Mouse (Mus musculus) cerebral cortex, adult 2 months (tissue): ENCODE results near the gene Ccl6.

Experiments
- WGBS: fragments of 180-500 bp; shearing (Covaris S2); methylation state at CpG from one replicate; pipeline ENCODE4 v1.1.7; 2018; 5-methylcytosine and 5-hydroxymethylcytosine counted together

Ccl6 gene

GRCm38 (mm10) chr11:83557074-83557473 lies 35.8 kb downstream of the Ccl6 start:
- WGBS: 69% methylated on average over 10 of the region's 10 CpGs

DNA sequence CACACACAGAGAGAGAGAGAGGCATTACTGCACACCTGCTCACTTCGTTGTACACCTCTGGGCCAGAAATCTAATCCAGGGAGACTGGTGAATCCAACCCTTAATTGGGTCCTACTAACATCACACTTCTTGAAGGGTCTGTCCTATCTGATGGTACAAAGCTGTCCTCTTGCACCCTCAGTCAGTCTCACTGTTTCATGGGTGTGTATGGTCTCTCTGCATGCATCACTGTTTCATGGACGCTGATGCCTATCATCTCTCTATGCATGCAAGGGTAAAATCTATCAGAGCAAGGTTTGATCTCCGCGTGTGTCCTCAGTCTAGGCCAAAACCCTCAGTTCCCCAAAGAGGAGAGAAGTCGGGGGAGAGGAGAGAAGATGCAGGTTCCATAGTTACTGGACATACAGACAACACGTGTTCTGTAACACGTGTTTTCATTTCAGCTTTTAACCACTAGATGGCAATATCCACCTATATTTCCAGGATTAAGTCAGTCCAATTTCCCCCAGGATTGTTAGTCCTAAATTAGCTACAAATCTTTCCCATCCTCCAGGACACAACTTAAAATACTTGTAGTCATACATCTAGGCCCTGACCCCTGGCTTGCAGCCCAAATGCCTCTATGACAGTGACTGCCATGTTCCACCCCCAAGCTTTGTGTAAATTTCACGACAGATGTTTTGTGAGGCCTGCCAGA lies 36.7 kb downstream of the Ccl6 start:
- WGBS: 18% methylated on average over 8 of the region's 8 CpGs

GRCm38 (mm10) chr11:83551668-83552067 lies 41.2 kb downstream of the Ccl6 start:
- WGBS: 85% methylated on average over 5 of the region's 5 CpGs

DNA sequence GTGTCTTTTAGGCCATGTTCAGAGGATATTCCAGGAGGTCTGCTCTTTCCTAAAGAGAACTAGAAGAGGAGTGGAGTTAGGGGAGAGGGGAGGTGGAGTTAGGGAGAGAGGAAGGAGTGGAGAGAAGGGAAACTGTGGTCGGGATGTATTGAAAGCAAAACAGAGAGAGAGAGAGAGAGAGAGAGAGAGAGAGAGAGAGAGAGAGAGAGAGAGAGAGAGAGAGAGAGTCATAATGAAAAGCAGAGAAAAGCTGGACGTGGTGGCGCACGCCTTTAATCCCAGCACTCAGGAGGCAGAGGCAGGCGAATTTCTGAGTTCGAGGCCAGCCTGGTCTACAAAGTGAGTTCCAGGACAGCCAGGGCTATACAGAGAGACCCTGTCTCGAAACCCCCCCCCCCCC lies 41.9 kb downstream of the Ccl6 start:
- WGBS: 76% methylated on average over 7 of the region's 7 CpGs

- WGBS: 89% methylated on average over 5 of the region's 5 CpGs
Observed at GRCm38 (mm10) chr11:83550186-83550632, 42.7 kb downstream of the Ccl6 start.

- 85% methylated on average over 3 of the region's 3 CpGs for WGBS
Observed at GRCm38 (mm10) chr11:83544214-83544613, 48.7 kb downstream of the Ccl6 start.

- 88% methylated on average over 3 of the region's 3 CpGs for WGBS
Observed at GRCm38 (mm10) chr11:83541415-83541814, 51.5 kb downstream of the Ccl6 start.

DNA sequence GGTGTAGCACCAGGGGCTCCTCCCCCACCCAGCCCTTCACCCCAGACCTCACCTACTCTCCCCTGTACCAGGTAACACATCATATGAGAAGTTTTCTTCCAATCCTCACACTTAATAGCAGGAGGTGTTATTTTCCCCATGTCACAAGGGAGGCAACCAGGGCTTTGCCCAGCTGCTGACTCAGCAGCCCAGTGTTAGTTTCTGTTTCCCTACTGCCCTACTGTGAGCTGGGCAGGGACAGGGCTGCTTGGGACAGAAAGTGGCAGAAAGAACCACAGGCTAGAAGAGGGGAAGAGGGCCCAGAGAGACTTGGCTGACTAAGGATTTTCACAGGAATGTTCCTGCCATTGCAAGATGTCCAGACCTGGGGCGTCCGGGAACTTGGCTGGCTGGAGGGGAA lies 52.0 kb downstream of the Ccl6 start:
- WGBS: 91% methylated on average over 2 of the region's 2 CpGs

DNA sequence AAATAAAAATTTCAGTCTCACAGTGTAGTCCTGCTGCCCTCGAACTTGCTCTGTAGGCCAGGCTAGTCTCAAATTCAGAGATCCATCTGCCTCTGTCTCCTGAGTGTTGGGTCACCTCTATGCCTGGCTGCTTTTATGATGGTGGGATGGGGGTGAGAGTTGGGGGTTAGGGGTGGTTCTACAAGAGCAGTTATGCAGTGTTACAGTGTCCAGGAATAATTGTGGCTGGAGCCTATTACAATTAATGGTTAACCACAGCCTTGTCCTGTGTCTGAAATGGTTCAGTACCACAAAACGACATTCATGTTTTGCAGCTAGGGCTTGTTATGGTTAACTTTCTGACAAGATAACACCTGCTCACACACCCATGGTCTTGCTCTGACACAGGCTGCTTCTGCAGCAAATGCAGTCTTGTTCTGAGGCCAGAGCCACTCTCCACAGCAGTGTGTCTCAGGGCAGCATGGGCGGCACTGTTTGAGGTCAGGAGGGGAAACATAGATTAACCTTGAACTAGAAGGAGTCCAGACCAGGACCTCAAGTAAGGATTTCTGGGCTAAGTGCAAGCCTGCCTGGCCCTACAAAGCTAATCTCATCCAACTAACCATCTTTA lies 54.1 kb downstream of the Ccl6 start:
- 91% methylated on average over 3 of the region's 3 CpGs for WGBS
